Mouse (Mus musculus) CH12.LX (cell line): ENCODE results near the gene Dcakd. TPM values are rescaled to one million over a fixed set of nuclear protein-coding genes. Genes with fewer than 3 reads are reported as not detected.

Experiments used
- DNase-seq: peaks from one replicate; pipeline ENCODE4 v3.0.0-alpha.2; 2013; ENCODE audit errors: extremely low read depth
- H3K27ac ChIP-seq: 2 replicates; pipeline ENCODE4 v1.5.1; 2012; ENCODE audit warnings: low read depth, mild to moderate bottlenecking, control low read depth, moderate library complexity; ENCODE audit not compliant: insufficient read depth
- H3K27me3 ChIP-seq: replicated peaks from 2 replicates; pipeline ENCODE3; 2012; ENCODE audit warnings: inconsistent platforms
- H3K36me3 ChIP-seq, 2 experiments: replicated peaks in 1 of 2; 2 replicates each; pipeline versions ENCODE3 to v1.6.1; 2012; ENCODE audit warnings: inconsistent platforms in 1 of 2, low read length in 1 of 2, mild to moderate bottlenecking in 1 of 2, mixed read lengths in 1 of 2, moderate library complexity in 1 of 2; ENCODE audit not compliant: control insufficient read depth in 1 of 2, insufficient read depth in 1 of 2
- H3K4me1 ChIP-seq, 2 experiments: 2 replicates each; pipeline ENCODE4 v1.6.1; 2012; ENCODE audit warnings: inconsistent platforms in 1 of 2, moderate library complexity in 1 of 2; ENCODE audit not compliant: insufficient read depth in 2 of 2, control insufficient read depth in 1 of 2
- H3K4me2 ChIP-seq: 2 replicates; pipeline ENCODE4 v1.6.1; 2012; ENCODE audit warnings: low read depth, mild to moderate bottlenecking, control low read depth; ENCODE audit not compliant: poor library complexity, insufficient read depth, severe bottlenecking
- H3K4me3 ChIP-seq, 3 experiments: fragments of 150-350 bp in 1 of 3; sonication (generic) in 1 of 3; replicated peaks in 1 of 3; 2 replicates each; pipeline versions ENCODE3 to v1.5.1; 2011 to 2012; ENCODE audit warnings: low read depth in 2 of 3, low read length in 2 of 3, mild to moderate bottlenecking in 2 of 3, moderate library complexity in 2 of 3, control low read depth in 1 of 3, improper control_type of control experiment in 1 of 3, inconsistent platforms in 1 of 3, mixed read lengths in 1 of 3; ENCODE audit not compliant: poor library complexity in 1 of 3
- H3K79me2 ChIP-seq: replicated peaks from 2 replicates; pipeline ENCODE4 v1.6.1; 2012; ENCODE audit warnings: mild to moderate bottlenecking, moderate library complexity; ENCODE audit not compliant: control insufficient read depth, poor library complexity, insufficient read depth, severe bottlenecking; ENCODE audit errors: extremely low read depth
- H3K9ac ChIP-seq: 2 replicates; pipeline ENCODE4 v1.6.1; 2012; ENCODE audit warnings: low read depth, mild to moderate bottlenecking, control low read depth, moderate library complexity; ENCODE audit not compliant: insufficient read depth
- H3K9me3 ChIP-seq: replicated peaks from 2 replicates; pipeline ENCODE3; 2012; ENCODE audit warnings: low read length, inconsistent platforms, mixed read lengths
- BHLHE40 ChIP-seq: IDR thresholded peaks from 2 replicates; pipeline ENCODE4 v1.6.1; 2011; ENCODE audit warnings: mild to moderate bottlenecking, low read depth, low read length, improper control_type of control experiment
- CHD1 ChIP-seq: IDR thresholded peaks from 2 replicates; pipeline ENCODE4 v1.6.1; 2012; ENCODE audit warnings: low read depth, low read length, improper control_type of control experiment, inconsistent platforms
- CHD2 ChIP-seq: IDR thresholded peaks from 2 replicates; pipeline ENCODE4 v1.6.1; 2011; ENCODE audit warnings: low read length, improper control_type of control experiment
- CTCF ChIP-seq, 2 experiments: IDR thresholded peaks in 1 of 2; conservative IDR thresholded peaks in 1 of 2; 2 replicates each; pipeline ENCODE4 v1.5.1; 2011 to 2012; ENCODE audit warnings: low read depth in 2 of 2, low read length in 2 of 2, improper control_type of control experiment in 1 of 2, inconsistent platforms in 1 of 2, mild to moderate bottlenecking in 1 of 2, moderate library complexity in 1 of 2
- E2F4 ChIP-seq: IDR thresholded peaks from 2 replicates; pipeline ENCODE4 v1.6.1; 2011; ENCODE audit warnings: low read depth, low read length, improper control_type of control experiment; ENCODE audit not compliant: insufficient replicate concordance
- ELF1 ChIP-seq: IDR thresholded peaks from 2 replicates; pipeline ENCODE4 v1.6.1; 2014; ENCODE audit warnings: low read depth, mild to moderate bottlenecking, inconsistent platforms, low read length, improper control_type of control experiment
- EP300 ChIP-seq: IDR thresholded peaks from 2 replicates; pipeline ENCODE4 v1.6.1; 2011; ENCODE audit warnings: low read length, improper control_type of control experiment
- ETS1 ChIP-seq: conservative IDR thresholded peaks from 2 replicates; pipeline ENCODE4 v1.6.1; 2012; ENCODE audit warnings: low read depth, mild to moderate bottlenecking, inconsistent platforms, low read length, improper control_type of control experiment, moderate library complexity
- GABPA ChIP-seq: IDR thresholded peaks from 2 replicates; pipeline ENCODE4 v1.6.1; 2012; ENCODE audit warnings: low read depth, low read length, improper control_type of control experiment, inconsistent platforms; ENCODE audit not compliant: insufficient replicate concordance
- IRF4 ChIP-seq: IDR thresholded peaks from 2 replicates; pipeline ENCODE4 v1.6.1; 2014; ENCODE audit warnings: low read depth, mild to moderate bottlenecking, inconsistent platforms, low read length, improper control_type of control experiment
- JUN ChIP-seq: IDR thresholded peaks from 2 replicates; pipeline ENCODE4 v1.6.1; 2011; ENCODE audit warnings: low read depth, mild to moderate bottlenecking, low read length, improper control_type of control experiment, moderate library complexity; ENCODE audit not compliant: insufficient read depth
- MAFK ChIP-seq: IDR thresholded peaks from 2 replicates; pipeline ENCODE4 v1.6.1; 2011; ENCODE audit warnings: low read length, improper control_type of control experiment; ENCODE audit not compliant: insufficient replicate concordance
- MAX ChIP-seq: IDR thresholded peaks from 2 replicates; pipeline ENCODE4 v1.6.1; 2011; ENCODE audit warnings: low read length, improper control_type of control experiment
- MAZ ChIP-seq: IDR thresholded peaks from 2 replicates; pipeline ENCODE4 v1.6.1; 2012; ENCODE audit warnings: low read depth, mild to moderate bottlenecking, inconsistent platforms, low read length, improper control_type of control experiment, moderate library complexity
- MEF2A ChIP-seq: IDR thresholded peaks from 2 replicates; pipeline ENCODE4 v1.6.1; 2014; ENCODE audit warnings: low read depth, mild to moderate bottlenecking, inconsistent platforms, low read length, improper control_type of control experiment, borderline replicate concordance
- MXI1 ChIP-seq: IDR thresholded peaks from 2 replicates; pipeline ENCODE4 v1.6.1; 2011; ENCODE audit warnings: mild to moderate bottlenecking, low read depth, low read length, improper control_type of control experiment
- MYC ChIP-seq: IDR thresholded peaks from 2 replicates; pipeline ENCODE4 v1.6.1; 2011; ENCODE audit warnings: low read depth, mild to moderate bottlenecking, improper control_type of control experiment, low read length
- NELFE ChIP-seq: IDR thresholded peaks from 2 replicates; pipeline ENCODE4 v1.6.1; 2011; ENCODE audit warnings: low read depth, low read length, improper control_type of control experiment
- POLR2AphosphoS2 ChIP-seq: IDR thresholded peaks from 2 replicates; pipeline ENCODE4 v1.6.1; 2011; ENCODE audit warnings: low read depth, low read length, improper control_type of control experiment
- SIN3A ChIP-seq: IDR thresholded peaks from 2 replicates; pipeline ENCODE4 v1.6.1; 2012; ENCODE audit warnings: low read length, improper control_type of control experiment, inconsistent platforms
- TBP ChIP-seq: conservative IDR thresholded peaks from 2 replicates; pipeline ENCODE4 v1.6.1; 2011; ENCODE audit warnings: low read depth, low read length, improper control_type of control experiment
- UBTF ChIP-seq: IDR thresholded peaks from 2 replicates; pipeline ENCODE4 v1.6.1; 2012; ENCODE audit warnings: low read depth, mild to moderate bottlenecking, inconsistent platforms, low read length, improper control_type of control experiment, moderate library complexity
- USF1 ChIP-seq: IDR thresholded peaks from 2 replicates; pipeline ENCODE4 v1.6.1; 2014; ENCODE audit warnings: low read depth, mild to moderate bottlenecking, inconsistent platforms, low read length, improper control_type of control experiment
- ZKSCAN1 ChIP-seq: IDR thresholded peaks from 2 replicates; pipeline ENCODE4 v1.6.1; 2012; ENCODE audit warnings: low read depth, inconsistent platforms, low read length, improper control_type of control experiment, borderline replicate concordance
- ZMIZ1 ChIP-seq: IDR thresholded peaks from 2 replicates; pipeline ENCODE4 v1.6.1; 2012; ENCODE audit warnings: low read depth, mild to moderate bottlenecking, inconsistent platforms, low read length, improper control_type of control experiment
- dilution Hi-C: fragments of 300-500 bp; cut with MboI; formaldehyde crosslinking; loops from 2 replicates; pipeline ENCODE4 v1.14.3; 2020; ENCODE audit warnings: low sequenced_read_pairs; ENCODE audit not compliant: extremely low pct_unique_long_range_greater_than_20kb, extremely low pct_ligation_motif_present
- in situ Hi-C: fragments of 300-500 bp; cut with MboI; formaldehyde crosslinking; loops from 3 replicates; pipeline ENCODE4 v1.14.3; 2019; ENCODE audit warnings: low sequenced_read_pairs, low pct_ligation_motif_present, low pct_unique_long_range_greater_than_20kb, mixed read lengths
- polyA plus RNA-seq: library from polyadenylated mRNA; unstranded; fragments of >175 nt; gene quantifications from 2 replicates; pipeline ENCODE4 v1.2.1, GENCODE M21; 2012; ENCODE audit warnings: low read depth; ENCODE audit not compliant: insufficient read length
- total RNA-seq, 2 experiments: library from RNA; depleted of rRNA; stranded (reverse); fragments of 300-350 nt in 1 of 2; fragments of >200 nt in 1 of 2; gene quantifications; 2 replicates each; pipeline ENCODE4 v1.2.3; 2012 to 2014

The Dcakd gene
- total and polyA plus RNA-seq, 3 experiments: 8.8 to 89.0 (median 24.0) TPM

DNA sequence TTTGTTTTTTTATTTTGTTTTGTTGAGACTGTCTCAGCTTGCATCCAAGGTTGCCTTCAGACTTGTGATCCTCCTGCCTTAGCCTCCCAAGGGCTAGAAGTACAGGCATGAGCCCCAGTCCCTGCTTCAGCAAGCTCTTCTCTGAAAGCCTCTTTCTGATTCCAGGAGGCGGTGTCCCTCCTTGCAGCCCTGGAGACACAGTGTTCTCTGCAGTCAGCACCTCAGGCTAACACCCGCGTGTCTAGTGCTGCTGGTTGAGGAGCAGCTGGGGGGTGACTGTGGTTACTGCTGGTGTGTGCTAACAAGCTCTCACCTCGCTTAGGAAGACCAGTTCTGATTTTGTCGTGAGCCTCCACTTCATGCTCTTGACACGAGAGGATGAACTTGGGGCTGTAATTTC is 6.9 kb upstream of the Dcakd start:
- no peak overlapping the region for H3K4me3 ChIP-seq
- H3K9ac ChIP-seq: no peak overlapping the region
- in situ Hi-C loops (no loop called here), dilution Hi-C loops (no loop called here)
- no peaks in the 10 kb centered on the region for H3K27me3 ChIP-seq
- peaks cover 27 to 87% of the 10 kb centered on the region in 2 experiments for H3K36me3 ChIP-seq
- H3K79me2 ChIP-seq: peaks cover 98% of the 10 kb centered on the region
- no peak overlapping the region for H3K4me2 ChIP-seq
- H3K9me3 ChIP-seq: no peaks in the 10 kb centered on the region
- TF ChIP-seq POLR2AphosphoS2: no peak
- TF ChIP-seq EP300: no peak
- no peak for TF ChIP-seq BHLHE40
- TF ChIP-seq USF1: no peak
- TF ChIP-seq SIN3A: no peak
- no peak for TF ChIP-seq JUN
- no peak for TF ChIP-seq CHD1
- no peak for TF ChIP-seq CHD2
- no peak for TF ChIP-seq TBP
- no peak for TF ChIP-seq NELFE
- no peak for TF ChIP-seq ELF1
- no peak for TF ChIP-seq ZKSCAN1
- no peak for TF ChIP-seq ZMIZ1
- no peak for TF ChIP-seq E2F4
- TF ChIP-seq IRF4: no peak
- TF ChIP-seq MAZ: no peak
- TF ChIP-seq MAX: no peak
- no peak for TF ChIP-seq CTCF (conservative IDR thresholded peaks at IDR 0.05 in 1 of 2, IDR thresholded peaks at IDR 0.05 in 1 of 2; ENCODE audit: low read depth in 2 of 2, low read length in 2 of 2)
- TF ChIP-seq GABPA: no peak
- no peak for DNase-seq
- no peak overlapping the region for H3K27ac ChIP-seq
- peaks cover 8 to 73% of the 10 kb centered on the region in 2 experiments; a peak in 3 of 4 replicates for H3K4me1 ChIP-seq

DNA sequence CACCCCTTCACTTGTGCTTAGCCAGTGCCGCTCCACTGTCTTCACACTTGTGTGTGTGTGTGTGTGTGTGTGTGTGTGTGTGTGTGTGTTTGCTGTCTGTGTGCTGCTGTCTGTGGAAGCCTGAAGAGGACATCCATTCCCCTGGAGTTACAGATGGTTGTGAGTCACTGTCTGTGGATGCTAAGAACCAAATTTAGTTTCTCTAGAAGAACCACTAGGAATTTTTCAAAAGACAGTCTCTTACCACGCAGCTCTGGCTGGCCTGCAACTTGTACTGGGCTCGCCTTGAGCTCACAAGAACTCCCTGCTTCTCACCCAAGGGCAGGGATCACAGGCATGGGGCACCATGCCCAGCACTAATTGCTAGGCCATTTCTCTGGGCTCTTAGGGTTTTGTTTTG is 4.9 kb upstream of the Dcakd start:
- Histone ChIP-seq H3K27ac (no peak overlapping the region), H3K27me3 (no peaks in the 10 kb centered on the region), H3K36me3 (peaks cover 21 to 69% of the 10 kb centered on the region in 2 experiments), H3K79me2 (peaks cover 92% of the 10 kb centered on the region), H3K4me1 (peaks cover 8 to 68% of the 10 kb centered on the region in 2 experiments; a peak in 3 of 4 replicates), H3K4me2 (no peak overlapping the region), H3K9ac (no peak overlapping the region), H3K9me3 (no peaks in the 10 kb centered on the region), H3K4me3 (no peak overlapping the region)
- no peak for DNase-seq
- dilution Hi-C loops: no loop called here
- no peak for TF ChIP-seq TBP
- no peak for TF ChIP-seq EP300
- no peak for TF ChIP-seq ETS1
- TF ChIP-seq MEF2A: no peak
- TF ChIP-seq MAZ: no peak
- no peak for TF ChIP-seq ELF1
- TF ChIP-seq CTCF (conservative IDR thresholded peaks at IDR 0.05 in 1 of 2, IDR thresholded peaks at IDR 0.05 in 1 of 2; ENCODE audit: low read depth in 2 of 2, low read length in 2 of 2): no peak
- TF ChIP-seq IRF4: no peak
- TF ChIP-seq POLR2AphosphoS2: no peak
- TF ChIP-seq MYC: no peak
- no peak for TF ChIP-seq UBTF
- no peak for TF ChIP-seq CHD1
- no peak for TF ChIP-seq MXI1
- no peak for TF ChIP-seq MAFK
- in situ Hi-C loops: no loop called here
